Mouse (Mus musculus) thymus, adult 18-20 months (tissue): ENCODE data around the gene Bend4.
A peak's percentile ranks its signal among the peaks of the same experiment; 100 is the strongest.

Experiments
- DNase-seq, 2 experiments: peaks; one replicate each; pipeline ENCODE4 v3.0.0; 2022; ENCODE audit warnings: mixed read lengths in 2 of 2

Gene Bend4

GRCm38 (mm10) chr5:67411475-67411874 is 16.6 kb downstream of the Bend4 start:
- DNase-seq = no peak

GRCm38 (mm10) chr5:67410426-67410825 is 17.7 kb downstream of the Bend4 start:
- no peak for DNase-seq

- DNase-seq = no peak
These were observed 19.7 kb downstream of the Bend4 start for GRCm38 (mm10) chr5:67408391-67408790.

GRCm38 (mm10) chr5:67404919-67405318 is 23.2 kb downstream of the Bend4 start:
- DNase-seq = no peak

GRCm38 (mm10) chr5:67404380-67404779 is 23.7 kb downstream of the Bend4 start:
- DNase-seq = peak in 1 of 2 experiments; percentile 31

GRCm38 (mm10) chr5:67401612-67402011 is 26.5 kb downstream of the Bend4 start:
- no peak for DNase-seq

- DNase-seq = no peak
These were observed 27.3 kb downstream of the Bend4 start for GRCm38 (mm10) chr5:67400608-67401480.

- no peak for DNase-seq
These were observed 28.1 kb downstream of the Bend4 start for GRCm38 (mm10) chr5:67399876-67400607.

GRCm38 (mm10) chr5:67397186-67397585 is 30.9 kb downstream of the Bend4 start:
- DNase-seq = no peak

GRCm38 (mm10) chr5:67395211-67395851 is 32.8 kb downstream of the Bend4 start:
- peak in 1 of 2 experiments; percentile 19 for DNase-seq

- no peak for DNase-seq
These were observed 34.2 kb downstream of the Bend4 start for GRCm38 (mm10) chr5:67393951-67394350.

- no peak for DNase-seq
These were observed 45.6 kb downstream of the Bend4 start for GRCm38 (mm10) chr5:67382556-67382955.

GRCm38 (mm10) chr5:67381690-67382089 is 46.4 kb downstream of the Bend4 start:
- no peak for DNase-seq

- no peak for DNase-seq
These were observed 51.0 kb downstream of the Bend4 start for GRCm38 (mm10) chr5:67377044-67377621.

- DNase-seq = no peak
These were observed 65.2 kb downstream of the Bend4 start for GRCm38 (mm10) chr5:67362931-67363330.

- DNase-seq = no peak
These were observed 65.8 kb downstream of the Bend4 start for GRCm38 (mm10) chr5:67362316-67362715.

GRCm38 (mm10) chr5:67348949-67349348 is 79.2 kb downstream of the Bend4 start:
- no peak for DNase-seq

GRCm38 (mm10) chr5:67347060-67347459 is 81.0 kb downstream of the Bend4 start:
- no peak for DNase-seq
